In the genomic region with DNA sequence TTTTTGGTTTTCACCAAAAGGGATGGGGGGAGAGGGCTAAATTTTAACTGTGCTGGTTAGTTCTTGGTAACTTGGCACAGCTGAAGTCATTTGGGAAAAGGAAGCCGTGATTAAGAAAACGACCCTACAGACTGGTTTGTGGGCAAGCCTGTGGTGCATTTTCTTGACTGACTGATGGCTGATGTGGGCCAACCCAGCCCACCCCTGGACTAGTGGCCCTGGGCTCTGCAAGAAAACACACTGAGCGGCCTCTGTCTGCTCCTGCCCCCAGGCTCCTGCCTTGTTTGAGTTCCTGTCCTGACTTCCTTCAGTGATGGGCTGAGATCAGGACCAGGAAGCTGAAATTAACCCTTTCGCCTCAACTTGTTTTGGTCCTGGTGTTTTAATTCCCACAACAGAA, we compare ENCODE assay signal across 18 mouse cellular contexts.
"Had no signal": no experiment of that assay in that cellular context is flagged by ENCODE, and none has a peak within 500 bp of the region (broad histone marks: within the 10 kb centered on the region; RNA-seq: fewer than 3 reads in every experiment).

No protein-coding gene starts in this region.

- H3K4me1 ChIP-seq: liver, embryonic 12.5 days; liver, embryonic 15.5 days; midbrain, embryonic 10.5 days had no signal

- H3K9ac ChIP-seq: limb, embryonic 13.5 days; liver, embryonic 12.5 days; liver, embryonic 15.5 days; midbrain, embryonic 13.5 days had no signal

- ATAC-seq: intestine, embryonic 16.5 days; liver, embryonic 12.5 days; midbrain, embryonic 13.5 days; midbrain, embryonic 16.5 days had no signal

- H3K27me3 ChIP-seq: limb, embryonic 13.5 days; liver, embryonic 12.5 days; liver, embryonic 15.5 days; midbrain, embryonic 13.5 days had no signal

- H3K36me3 ChIP-seq: liver, embryonic 15.5 days had no signal

- H3K9me3 ChIP-seq: limb, embryonic 10.5 days; limb, embryonic 13.5 days; liver, embryonic 12.5 days; liver, embryonic 15.5 days; midbrain, embryonic 13.5 days had no signal

- H3K4me3 ChIP-seq: left cerebral cortex, adult 2 months; limb, embryonic 10.5 days; limb, embryonic 13.5 days; liver, embryonic 12.5 days; liver, embryonic 15.5 days; megakaryocyte, embryonic 14.5 days; midbrain, embryonic 10.5 days; midbrain, embryonic 13.5 days; myocyte had no signal

- H3K27ac ChIP-seq: left cerebral cortex, adult 2 months; limb, embryonic 10.5 days; limb, embryonic 13.5 days; liver, embryonic 12.5 days; liver, embryonic 15.5 days; macrophage; midbrain, embryonic 10.5 days; midbrain, embryonic 13.5 days had no signal

- H3K4me2 ChIP-seq: limb, embryonic 13.5 days; liver, embryonic 12.5 days; liver, embryonic 15.5 days; midbrain, embryonic 13.5 days had no signal

- DNase-seq: kidney, adult 2 months; kidney, postnatal 10 days; layer of hippocampus, postnatal 36 days; liver; lung, adult 18-20 months; thymus, postnatal 36 days had no signal
